Mouse (Mus musculus): ENCODE measurements around the gene Dusp11. TPM values are rescaled to one million over a fixed set of nuclear protein-coding genes. Genes with fewer than 3 reads are reported as not detected.
"Not testable (repeated sequence)": the region's sequence is repeated elsewhere in the genome, so short reads cannot be mapped to it uniquely, and the experiment has no call there.

The Dusp11 gene
- total RNA-seq, 2 experiments from 2014 or later = 30.7 to 32.8 TPM

- intact Hi-C loops (cut with DNase I) = loop anchor here (10.0 kb wide), 1 partner anchor 314 kb away; the partner anchor contains the start of gene Alms1
- not testable (repeated sequence) for DNase-seq
Observed at GRCm38 (mm10) chr6:85898596-85899475, 62.6 kb downstream of the Dusp11 start.

GRCm38 (mm10) chr6:85895061-85895648 is 66.3 kb downstream of the Dusp11 start:
- not testable (repeated sequence) for DNase-seq
- intact Hi-C loops (cut with DNase I) = loop anchor here (10.0 kb wide), 1 partner anchor 310 kb away; the partner anchor contains the start of gene Alms1

Other genes starting within 250 kb of the Dusp11 start
- gene Nat8f7, start 248.5 kb downstream of the Dusp11 start, total RNA-seq (2021) = not detected
- gene Nat8f3, start 195.9 kb downstream of the Dusp11 start, total RNA-seq (2021) = under 1 TPM; 0.15 to 0.33 TPM
- not detected for gene Nat8f6, start 140.7 kb downstream of the Dusp11 start, total RNA-seq (2021)
- not detected for gene Nat8f5, start 140.7 kb downstream of the Dusp11 start, total RNA-seq (2021)
- not detected for gene Nat8, start 129.6 kb downstream of the Dusp11 start, total RNA-seq (2021)
- gene Nat8f2, start 92.5 kb downstream of the Dusp11 start, total RNA-seq (2021) = not detected
- gene Nat8f4, start 56.8 kb downstream of the Dusp11 start, total RNA-seq (2021) = under 1 TPM; 0.20 to 0.32 TPM
- gene Tprkb, start 49.8 kb downstream of the Dusp11 start, total RNA-seq (2021) = 10 to 100 TPM; 15.0 to 17.7 TPM
- 1 to 10 TPM; 1.2 to 2.1 TPM for gene Nat8f1, start 46.0 kb downstream of the Dusp11 start, total RNA-seq (2021)
- not detected for gene Figla, start 54.5 kb upstream of the Dusp11 start, total RNA-seq (2021)
- gene Add2, start 67.0 kb upstream of the Dusp11 start, total RNA-seq (2021) = under 1 TPM in 1 of 2 experiments, not detected in 1; 0.05 TPM
- gene Tgfa, start 233.6 kb upstream of the Dusp11 start, total RNA-seq (2021) = under 1 TPM; 0.13 to 0.22 TPM